Mouse (Mus musculus) forebrain, embryonic 13.5 days (tissue): ENCODE data around the gene Brd3. TPM values are rescaled to one million over a fixed set of nuclear protein-coding genes. Genes with fewer than 3 reads are reported as not detected.
A peak's percentile ranks its signal among the peaks of the same experiment; 100 is the strongest.
"Not testable (repeated sequence)": the region's sequence is repeated elsewhere in the genome, so short reads cannot be mapped to it uniquely, and the experiment has no call there.

Source experiments
- ATAC-seq: fragments of 200-750 bp; cut with Nextera tagmentation; 2 replicates; pipeline ENCODE4 v1.8.0; 2017
- H3K27ac ChIP-seq: fragments of 300-500 bp; sonication (generic); 2 replicates; pipeline ENCODE4 v1.5.1; 2015; ENCODE audit warnings: inconsistent platforms, mild to moderate bottlenecking, moderate library complexity
- H3K27me3 ChIP-seq: fragments of 300-500 bp; sonication (generic); 2 replicates; pipeline ENCODE4 v1.6.1; 2015; ENCODE audit warnings: mild to moderate bottlenecking, inconsistent platforms
- H3K36me3 ChIP-seq: fragments of 300-500 bp; sonication (generic); 2 replicates; pipeline ENCODE4 v1.6.1; 2015; ENCODE audit warnings: mild to moderate bottlenecking, inconsistent platforms; ENCODE audit not compliant: poor library complexity, severe bottlenecking
- H3K4me1 ChIP-seq: fragments of 300-500 bp; sonication (generic); 2 replicates; pipeline ENCODE4 v1.6.1; 2015; ENCODE audit warnings: inconsistent platforms
- H3K4me2 ChIP-seq: fragments of 300-500 bp; sonication (generic); 2 replicates; pipeline ENCODE4 v1.6.1; 2015; ENCODE audit warnings: inconsistent platforms, mild to moderate bottlenecking, moderate library complexity
- H3K4me3 ChIP-seq: fragments of 300-500 bp; sonication (generic); 2 replicates; pipeline ENCODE4 v1.5.1; 2015; ENCODE audit warnings: mild to moderate bottlenecking, inconsistent platforms
- H3K9ac ChIP-seq: fragments of 300-500 bp; sonication (generic); 2 replicates; pipeline ENCODE4 v1.6.1; 2015; ENCODE audit warnings: mild to moderate bottlenecking, inconsistent platforms
- H3K9me3 ChIP-seq: fragments of 300-500 bp; sonication (generic); replicated peaks from 2 replicates; pipeline ENCODE4 v1.6.1; 2016; ENCODE audit warnings: inconsistent platforms
- WGBS: fragments of 180-500 bp; shearing (Covaris S2); methylation state at CpG from one replicate; pipeline ENCODE4 v1.1.7; 2015; 5-methylcytosine and 5-hydroxymethylcytosine counted together
- polyA plus RNA-seq: library from polyadenylated mRNA; unstranded; fragments of >200 nt; fragmentation: Nextera tagmentation; extraction: Ambion mirVana; gene quantifications from 2 replicates; pipeline ENCODE4 v1.2.1, GENCODE M21; 2015

Gene Brd3
- polyA plus RNA-seq, 1 experiment from 2014 or later, result 140 TPM

GRCm38 (mm10) chr2:27539772-27540514, 32.5 kb upstream of the Brd3 start:
- Histone ChIP-seq H3K36me3 (peaks cover 21% of the 10 kb centered on the region), H3K4me2 (peak overlapping the region; percentile 67), H3K27ac (peak overlapping the region; percentile 89), H3K9me3 (no peaks in the 10 kb centered on the region), H3K27me3 (no peaks in the 10 kb centered on the region), H3K4me1 (peaks cover 16% of the 10 kb centered on the region), H3K9ac (peak overlapping the region; percentile 66), H3K4me3 (peak overlapping the region; percentile 41)
- under 1% methylated on average over 46 of the region's 46 CpGs for WGBS
- peak; percentile 98 for ATAC-seq

GRCm38 (mm10) chr2:27539336-27539735, 31.9 kb upstream of the Brd3 start:
- H3K4me3 ChIP-seq, result peak overlapping the region; percentile 41
- peak overlapping the region; percentile 45 for H3K4me2 ChIP-seq
- peaks cover 16% of the 10 kb centered on the region for H3K4me1 ChIP-seq
- H3K36me3 ChIP-seq, result peaks cover 27% of the 10 kb centered on the region
- H3K9ac ChIP-seq, result peak overlapping the region; percentile 40
- no peak for ATAC-seq
- no peaks in the 10 kb centered on the region for H3K27me3 ChIP-seq
- H3K9me3 ChIP-seq, result no peaks in the 10 kb centered on the region
- H3K27ac ChIP-seq, result peak overlapping the region; percentile 89
- 21% methylated on average over 5 of the region's 5 CpGs for WGBS

- not testable (repeated sequence) for H3K9me3 ChIP-seq, ATAC-seq, H3K4me3 ChIP-seq, H3K27me3 ChIP-seq
- H3K9ac ChIP-seq, result peak overlapping the region; percentile 40
- H3K36me3 ChIP-seq, result peaks cover 33% of the 10 kb centered on the region
- WGBS, result 67% methylated on average over 5 of the region's 5 CpGs
- H3K4me2 ChIP-seq, result peak overlapping the region; percentile 45
- H3K4me1 ChIP-seq, result peaks cover 16% of the 10 kb centered on the region
- H3K27ac ChIP-seq, result peak overlapping the region; percentile 89
These were observed 31.2 kb upstream of the Brd3 start for GRCm38 (mm10) chr2:27538455-27539330.

- Histone ChIP-seq H3K4me3 (no peak overlapping the region), H3K36me3 (peaks cover 53% of the 10 kb centered on the region), H3K9me3 (no peaks in the 10 kb centered on the region), H3K4me1 (peaks cover 31% of the 10 kb centered on the region), H3K4me2 (no peak overlapping the region), H3K27me3 (no peaks in the 10 kb centered on the region), H3K27ac (no peak overlapping the region), H3K9ac (no peak overlapping the region)
- no peak for ATAC-seq
- WGBS, result 86% methylated on average over 3 of the region's 3 CpGs
These were observed 10.8 kb upstream of the Brd3 start for GRCm38 (mm10) chr2:27518283-27518682.

- peaks cover 6% of the 10 kb centered on the region; the same call in 1 of the 2 replicates for H3K9me3 ChIP-seq
- ATAC-seq, result no peak
- H3K4me3 ChIP-seq, result peak overlapping the region; percentile 97
- H3K36me3 ChIP-seq, result peaks cover 33% of the 10 kb centered on the region
- H3K4me2 ChIP-seq, result peak overlapping the region; percentile 98
- no peak overlapping the region for H3K27ac ChIP-seq
- H3K4me1 ChIP-seq, result peaks cover 31% of the 10 kb centered on the region
- 0% methylated on average over 1 of the region's 1 CpGs for WGBS
- peak overlapping the region; percentile 94 for H3K9ac ChIP-seq
- H3K27me3 ChIP-seq, result no peaks in the 10 kb centered on the region
These were observed 8.8 kb upstream of the Brd3 start for GRCm38 (mm10) chr2:27516289-27516688.

GRCm38 (mm10) chr2:27515341-27516166, 8.1 kb upstream of the Brd3 start:
- Histone ChIP-seq H3K9ac (peak overlapping the region; percentile 94), H3K27me3 (no peaks in the 10 kb centered on the region), H3K4me2 (peak overlapping the region; percentile 98), H3K36me3 (peaks cover 26% of the 10 kb centered on the region), H3K27ac (peak overlapping the region; percentile 76), H3K9me3 (peaks cover 6% of the 10 kb centered on the region; the same call in 1 of the 2 replicates), H3K4me3 (peak overlapping the region; percentile 97), H3K4me1 (peaks cover 31% of the 10 kb centered on the region)
- WGBS, result under 1% methylated on average over 39 of the region's 40 CpGs
- ATAC-seq, result no peak; the same call in none of the 2 replicates

GRCm38 (mm10) chr2:27514639-27515328, 7.3 kb upstream of the Brd3 start, which contains the start of gene Wdr5:
Gene Wdr5, plus strand, starts transcription at chr2:27515157.
- no peaks in the 10 kb centered on the region for H3K27me3 ChIP-seq
- peak within 1 kb of the TSS; percentile 76 for H3K27ac ChIP-seq
- H3K4me1 ChIP-seq, result peaks cover 31% of the 10 kb centered on the region
- H3K36me3 ChIP-seq, result peaks cover 18% of the 10 kb centered on the region
- ATAC-seq, result peak; percentile 94
- peak within 1 kb of the TSS; percentile 94 for H3K9ac ChIP-seq
- WGBS, result 1% methylated on average over 56 of the region's 57 CpGs
- peak within 1 kb of the TSS; percentile 97 for H3K4me3 ChIP-seq
- peak within 1 kb of the TSS; percentile 98 for H3K4me2 ChIP-seq
- H3K9me3 ChIP-seq, result peaks cover 6% of the 10 kb centered on the region; the same call in 1 of the 2 replicates

GRCm38 (mm10) chr2:27513861-27514260, 6.4 kb upstream of the Brd3 start:
- H3K4me3 ChIP-seq, result peak overlapping the region; percentile 97; the same call in 1 of the 2 replicates
- ATAC-seq, result no peak
- H3K27me3 ChIP-seq, result no peaks in the 10 kb centered on the region
- H3K4me2 ChIP-seq, result peak overlapping the region; percentile 98
- H3K9me3 ChIP-seq, result peaks cover 6% of the 10 kb centered on the region; the same call in 1 of the 2 replicates
- WGBS, result 74% methylated on average over 5 of the region's 5 CpGs
- H3K9ac ChIP-seq, result peak overlapping the region; percentile 94
- H3K4me1 ChIP-seq, result peaks cover 31% of the 10 kb centered on the region
- peaks cover 9% of the 10 kb centered on the region; the same call in 1 of the 2 replicates for H3K36me3 ChIP-seq
- 0 out of 2 replicates have a peak overlapping the region, but pooled peaks have one; percentile 76 for H3K27ac ChIP-seq

GRCm38 (mm10) chr2:27512909-27513308, 5.4 kb upstream of the Brd3 start:
- no peaks in the 10 kb centered on the region for H3K27me3 ChIP-seq
- H3K27ac ChIP-seq, result no peak overlapping the region
- no peak overlapping the region for H3K9ac ChIP-seq
- 92% methylated on average over 3 of the region's 3 CpGs for WGBS
- peaks cover 31% of the 10 kb centered on the region for H3K4me1 ChIP-seq
- peaks cover 6% of the 10 kb centered on the region; the same call in 1 of the 2 replicates for H3K9me3 ChIP-seq
- H3K36me3 ChIP-seq, result no peaks in the 10 kb centered on the region
- H3K4me2 ChIP-seq, result no peak overlapping the region
- no peak for ATAC-seq
- no peak overlapping the region for H3K4me3 ChIP-seq

- Histone ChIP-seq H3K27ac (no peak overlapping the region), H3K9me3 (peaks cover 6% of the 10 kb centered on the region; the same call in 1 of the 2 replicates), H3K9ac (no peak overlapping the region), H3K36me3 (no peaks in the 10 kb centered on the region), H3K4me1 (peaks cover 12% of the 10 kb centered on the region), H3K27me3 (no peaks in the 10 kb centered on the region), H3K4me3 (no peak overlapping the region), H3K4me2 (no peak overlapping the region)
- ATAC-seq, result no peak
- WGBS, result 96% methylated on average over 7 of the region's 7 CpGs
These were observed 3.2 kb upstream of the Brd3 start for GRCm38 (mm10) chr2:27510706-27511105.

- WGBS, result 74% methylated on average over 3 of the region's 4 CpGs
These were observed 804 bp downstream of the Brd3 start for GRCm38 (mm10) chr2:27506658-27507057.

More at GRCm38 (mm10) chr2:27506658-27507057, 804 bp downstream of the Brd3 start:
- not testable (repeated sequence) for H3K36me3 ChIP-seq, H3K4me3 ChIP-seq, H3K4me1 ChIP-seq, H3K27ac ChIP-seq, H3K9ac ChIP-seq, H3K27me3 ChIP-seq, H3K4me2 ChIP-seq, H3K9me3 ChIP-seq, ATAC-seq
